Mouse (Mus musculus): ENCODE data around the gene Itpr2. TPM values are rescaled to one million over a fixed set of nuclear protein-coding genes. Genes with fewer than 3 reads are reported as not detected.
A peak's percentile ranks its signal among the peaks of the same experiment; 100 is the strongest.

Gene Itpr2
- polyA plus RNA-seq, 1 experiment from 2014 or later: 14.4 TPM

DNA sequence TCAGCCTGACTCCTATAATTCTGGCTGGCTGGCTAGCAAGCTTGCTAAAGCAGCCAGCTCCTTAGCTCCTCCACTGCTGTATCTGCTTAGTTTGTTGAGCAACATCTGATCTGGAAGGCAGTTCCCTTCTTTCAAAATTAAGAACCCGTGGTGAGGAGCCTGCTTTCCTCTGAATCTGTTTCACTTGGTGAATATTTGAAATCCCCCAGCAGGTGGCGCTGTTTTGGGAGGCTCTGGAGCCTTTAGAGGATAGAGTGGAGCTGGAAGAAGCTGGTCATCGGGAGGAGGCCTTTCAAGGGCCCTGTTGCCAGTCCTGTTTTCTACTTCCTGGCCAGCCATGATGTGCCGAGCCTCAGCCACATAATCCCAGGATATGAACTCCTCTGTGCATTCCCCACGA, 422.8 kb downstream of the Itpr2 start:
- no peaks in the 10 kb centered on the region for H3K27me3 ChIP-seq (ENCODE audit: control insufficient read depth, insufficient read depth, low read depth, low read length)
- WGBS: 39% methylated on average over 5 of the region's 5 CpGs
- H3K4me2 ChIP-seq (ENCODE audit: low read depth, low read length): no peak overlapping the region
- no peak overlapping the region for H3K9ac ChIP-seq (ENCODE audit: low read length)
- ATAC-seq (ENCODE audit: low read depth): peak; percentile 45; the same call in 1 of the 2 replicates
- H3K9me3 ChIP-seq (ENCODE audit: control insufficient read depth, low read length): no peaks in the 10 kb centered on the region
- H3K4me3 ChIP-seq (ENCODE audit: low read length): no peak overlapping the region
- H3K36me3 ChIP-seq (ENCODE audit: control insufficient read depth, insufficient read depth, low read length): no peaks in the 10 kb centered on the region
- H3K27ac ChIP-seq (ENCODE audit: low read length): no peak overlapping the region
- peaks cover 3% of the 10 kb centered on the region for H3K4me1 ChIP-seq (replicated peaks; ENCODE audit: control insufficient read depth, insufficient read depth, low read length)

GRCm38 (mm10) chr6:146078136-146078535, 423.9 kb downstream of the Itpr2 start:
- H3K36me3 ChIP-seq (ENCODE audit: control insufficient read depth, insufficient read depth, low read length): no peaks in the 10 kb centered on the region
- H3K4me2 ChIP-seq (ENCODE audit: low read depth, low read length): no peak overlapping the region
- H3K9me3 ChIP-seq (ENCODE audit: control insufficient read depth, low read length): no peaks in the 10 kb centered on the region
- H3K9ac ChIP-seq (ENCODE audit: low read length): no peak overlapping the region
- H3K27me3 ChIP-seq (ENCODE audit: control insufficient read depth, insufficient read depth, low read depth, low read length): no peaks in the 10 kb centered on the region
- 87% methylated on average over 15 of the region's 15 CpGs for WGBS
- H3K4me1 ChIP-seq (replicated peaks; ENCODE audit: control insufficient read depth, insufficient read depth, low read length): peaks cover 3% of the 10 kb centered on the region
- no peak overlapping the region for H3K4me3 ChIP-seq (ENCODE audit: low read length)
- no peak for ATAC-seq (ENCODE audit: low read depth)
- no peak overlapping the region for H3K27ac ChIP-seq (ENCODE audit: low read length)

GRCm38 (mm10) chr6:146077124-146077889, 424.7 kb downstream of the Itpr2 start:
- no peak overlapping the region for H3K4me3 ChIP-seq (ENCODE audit: low read length)
- H3K4me2 ChIP-seq (ENCODE audit: low read depth, low read length): no peak overlapping the region
- no peak for ATAC-seq (ENCODE audit: low read depth)
- no peaks in the 10 kb centered on the region for H3K27me3 ChIP-seq (ENCODE audit: control insufficient read depth, insufficient read depth, low read depth, low read length)
- H3K4me1 ChIP-seq (replicated peaks; ENCODE audit: control insufficient read depth, insufficient read depth, low read length): peaks cover 3% of the 10 kb centered on the region
- 62% methylated on average over 11 of the region's 11 CpGs for WGBS
- no peaks in the 10 kb centered on the region for H3K9me3 ChIP-seq (ENCODE audit: control insufficient read depth, low read length)
- H3K9ac ChIP-seq (ENCODE audit: low read length): no peak overlapping the region
- no peaks in the 10 kb centered on the region for H3K36me3 ChIP-seq (ENCODE audit: control insufficient read depth, insufficient read depth, low read length)
- no peak overlapping the region for H3K27ac ChIP-seq (ENCODE audit: low read length)

DNA sequence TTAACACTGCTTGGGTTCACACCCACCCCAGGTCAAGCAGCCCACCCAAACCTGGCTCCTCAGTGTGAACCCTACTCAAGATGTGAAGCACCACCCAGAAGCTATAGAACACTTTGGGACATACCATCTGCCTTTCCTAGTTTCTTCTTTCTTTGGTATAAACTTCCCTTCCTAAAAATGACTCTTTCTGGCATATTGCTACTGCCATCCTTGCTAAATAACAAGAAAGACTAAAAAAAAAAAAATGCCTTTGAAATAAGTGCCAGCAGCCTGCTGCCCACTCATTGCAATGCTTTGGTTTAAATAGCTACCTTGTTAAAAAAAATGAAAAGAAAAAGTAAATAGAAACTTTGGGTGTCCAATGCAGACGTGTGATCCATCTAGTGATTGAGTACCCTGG, 429.2 kb downstream of the Itpr2 start:
- no peak overlapping the region for H3K9ac ChIP-seq (ENCODE audit: low read length)
- no peak for ATAC-seq (ENCODE audit: low read depth)
- H3K4me1 ChIP-seq (replicated peaks; ENCODE audit: control insufficient read depth, insufficient read depth, low read length): no peaks in the 10 kb centered on the region
- no peaks in the 10 kb centered on the region for H3K9me3 ChIP-seq (ENCODE audit: control insufficient read depth, low read length)
- no peak overlapping the region for H3K4me3 ChIP-seq (ENCODE audit: low read length)
- no peak overlapping the region for H3K4me2 ChIP-seq (ENCODE audit: low read depth, low read length)
- WGBS: 27% methylated on average over 1 of the region's 1 CpGs
- no peaks in the 10 kb centered on the region for H3K36me3 ChIP-seq (ENCODE audit: control insufficient read depth, insufficient read depth, low read length)
- no peaks in the 10 kb centered on the region for H3K27me3 ChIP-seq (ENCODE audit: control insufficient read depth, insufficient read depth, low read depth, low read length)
- no peak overlapping the region for H3K27ac ChIP-seq (ENCODE audit: low read length)

GRCm38 (mm10) chr6:146071883-146072282, 430.1 kb downstream of the Itpr2 start:
- Histone ChIP-seq H3K4me2 (ENCODE audit: low read depth, low read length) (no peak overlapping the region), H3K27me3 (ENCODE audit: control insufficient read depth, insufficient read depth, low read depth, low read length) (no peaks in the 10 kb centered on the region), H3K36me3 (ENCODE audit: control insufficient read depth, insufficient read depth, low read length) (no peaks in the 10 kb centered on the region), H3K9me3 (ENCODE audit: control insufficient read depth, low read length) (no peaks in the 10 kb centered on the region), H3K27ac (ENCODE audit: low read length) (no peak overlapping the region), H3K9ac (ENCODE audit: low read length) (no peak overlapping the region), H3K4me1 (replicated peaks; ENCODE audit: control insufficient read depth, insufficient read depth, low read length) (no peaks in the 10 kb centered on the region), H3K4me3 (ENCODE audit: low read length) (no peak overlapping the region)
- no peak for ATAC-seq (ENCODE audit: low read depth)
- 83% methylated on average over 1 of the region's 1 CpGs for WGBS

Other genes starting within 250 kb of the Itpr2 start
- 102 and 109 TPM in 2 replicates for gene Fgfr1op2, start 75.0 kb upstream of the Itpr2 start, polyA plus RNA-seq (2015; fragmentation: Nextera tagmentation; extraction: Ambion mirVana)
- gene Ints13, start 75.6 kb upstream of the Itpr2 start, polyA plus RNA-seq (2015; fragmentation: Nextera tagmentation; extraction: Ambion mirVana): 69.9 and 71.2 TPM in 2 replicates
- 146 and 159 TPM in 2 replicates for gene Med21, start 140.3 kb upstream of the Itpr2 start, polyA plus RNA-seq (2015; fragmentation: Nextera tagmentation; extraction: Ambion mirVana)
- 27.0 and 29.9 TPM in 2 replicates for gene Tm7sf3, start 140.6 kb upstream of the Itpr2 start, polyA plus RNA-seq (2015; fragmentation: Nextera tagmentation; extraction: Ambion mirVana)
- 13.5 and 15.6 TPM in 2 replicates for gene Stk38l, start 222.8 kb upstream of the Itpr2 start, polyA plus RNA-seq (2015; fragmentation: Nextera tagmentation; extraction: Ambion mirVana)

Measured in lung, embryonic 16.5 days (tissue).